Mouse (Mus musculus): ENCODE results near the gene Sirpb1b. TPM values are rescaled to one million over a fixed set of nuclear protein-coding genes. Genes with fewer than 3 reads are reported as not detected.
"Not testable (repeated sequence)": the region's sequence is repeated elsewhere in the genome, so short reads cannot be mapped to it uniquely, and the experiment has no call there.

Gene Sirpb1b
- polyA plus RNA-seq, 1 experiment from 2014 or later = 2.0 TPM

DNA sequence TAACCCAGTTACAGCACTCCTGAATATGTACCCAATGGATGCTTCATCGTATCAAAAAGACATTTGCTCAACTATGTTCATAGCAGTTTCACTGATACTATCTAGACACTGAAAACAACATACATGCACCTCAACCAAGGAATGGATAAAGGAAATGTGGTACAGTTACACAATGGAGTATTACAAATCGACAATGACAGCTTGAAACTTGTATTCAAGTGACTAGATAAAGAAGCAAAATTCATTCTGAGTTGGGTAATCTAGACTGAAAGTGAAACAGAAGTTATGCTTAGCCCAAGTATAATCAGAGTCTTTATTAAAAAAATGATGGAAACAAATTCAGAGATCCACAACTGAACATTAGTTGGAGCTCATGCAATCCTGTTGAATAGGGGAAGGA, 100.0 kb downstream of the Sirpb1b start:
- H3K9me3 ChIP-seq (ENCODE audit: low read length); ATAC-seq; H3K9ac ChIP-seq (replicated peaks; ENCODE audit: low read depth); H3K27ac ChIP-seq (ENCODE audit: low read length); DNase-seq (ENCODE audit: low spot score); H3K4me3 ChIP-seq (ENCODE audit: low read depth, low read length); H3K4me2 ChIP-seq (replicated peaks; ENCODE audit: low read depth, low read length); H3K36me3 ChIP-seq (ENCODE audit: insufficient read depth, low read length); H3K4me1 ChIP-seq (ENCODE audit: insufficient read depth, low read depth, low read length); H3K27me3 ChIP-seq (replicated peaks; ENCODE audit: insufficient read depth, low read length): not testable (repeated sequence)
- 80% methylated on average over 1 of the region's 2 CpGs for WGBS

DNA sequence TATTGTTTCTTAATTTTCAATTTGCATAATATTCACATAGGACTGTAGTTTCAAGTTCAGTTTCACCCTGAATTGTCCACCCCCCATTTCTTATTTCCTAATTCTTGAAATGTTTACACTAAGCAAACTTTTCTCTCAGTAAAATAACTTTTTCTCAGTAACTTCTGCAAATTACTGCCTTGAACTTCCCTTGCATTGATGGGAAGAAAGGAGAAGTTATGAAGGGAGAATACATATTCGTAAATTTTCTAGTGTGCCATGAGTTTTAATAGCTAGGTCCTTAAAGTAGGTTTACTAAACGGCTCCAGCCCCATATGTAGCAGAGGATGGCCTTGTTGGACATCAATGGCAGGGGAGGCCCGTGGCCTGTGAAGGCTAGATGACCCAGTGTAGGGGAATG, 104.7 kb downstream of the Sirpb1b start:
- H3K4me1 ChIP-seq (ENCODE audit: insufficient read depth, low read depth, low read length); H3K4me2 ChIP-seq (replicated peaks; ENCODE audit: low read depth, low read length); H3K36me3 ChIP-seq (ENCODE audit: insufficient read depth, low read length); H3K27ac ChIP-seq (ENCODE audit: low read length); ATAC-seq; DNase-seq (ENCODE audit: low spot score); H3K4me3 ChIP-seq (ENCODE audit: low read depth, low read length); H3K27me3 ChIP-seq (replicated peaks; ENCODE audit: insufficient read depth, low read length); H3K9ac ChIP-seq (replicated peaks; ENCODE audit: low read depth); H3K9me3 ChIP-seq (ENCODE audit: low read length): not testable (repeated sequence)
- WGBS = 40% methylated on average over 1 of the region's 3 CpGs

Other genes starting within 250 kb of the Sirpb1b start
- gene Gm9733, start 242.8 kb downstream of the Sirpb1b start, polyA plus RNA-seq (2015; fragmentation: Nextera tagmentation; extraction: Ambion mirVana) = 3.3 and 3.7 TPM in 2 replicates
- 1.5 and 1.8 TPM in 2 replicates for gene Sirpb1a, start 148.5 kb downstream of the Sirpb1b start, polyA plus RNA-seq (2015; fragmentation: Nextera tagmentation; extraction: Ambion mirVana)